Mouse (Mus musculus): ENCODE results near the gene Gm10306. TPM values are rescaled to one million over a fixed set of nuclear protein-coding genes. Genes with fewer than 3 reads are reported as not detected.

The Gm10306 gene
- not detected in 2 replicates for polyA plus RNA-seq (2012; rRNA removed)

GRCm38 (mm10) chr4:94556265-94557054 is at the start of gene Gm10306, which contains the start of gene Caap1:
Gene Gm10306 (plus strand): TSS chr4:94556546.
Gene Caap1 (minus strand): TSS chr4:94556796.

GRCm38 (mm10) chr4:94603031-94603629 is 46.8 kb downstream of the Gm10306 start, which contains the start of gene Plaa:
Gene Plaa (minus strand): TSS chr4:94603244.

Other genes with a start within 250 kb of the Gm10306 start
- 9.2 and 9.6 TPM in 2 replicates for gene Caap1, start 250 bp downstream of the Gm10306 start, polyA plus RNA-seq (2012; rRNA removed)
- 127 and 137 TPM in 2 replicates for gene Plaa, start 46.7 kb downstream of the Gm10306 start, polyA plus RNA-seq (2012; rRNA removed)
- 1.3 and 1.8 TPM in 2 replicates for gene Ift74, start 57.9 kb downstream of the Gm10306 start, polyA plus RNA-seq (2012; rRNA removed)
- not detected in 2 replicates for gene Lrrc19, start 93.6 kb downstream of the Gm10306 start, polyA plus RNA-seq (2012; rRNA removed)
- 6.2 and 10.0 TPM in 2 replicates for gene Tek, start 182.7 kb downstream of the Gm10306 start, polyA plus RNA-seq (2012; rRNA removed)

All from ovary, adult 2 months (tissue).